Mouse (Mus musculus) kidney, postnatal 0 days (tissue): ENCODE measurements around the gene Gm9918. TPM values are rescaled to one million over a fixed set of nuclear protein-coding genes. Genes with fewer than 3 reads are reported as not detected.

ENCODE experiments used
- ATAC-seq: fragments of 200-750 bp; cut with Nextera tagmentation; replicated peaks from 2 replicates; pipeline ENCODE4 v1.8.0; 2017; ENCODE audit warnings: low read depth, moderate number of reproducible peaks, moderate TSS enrichment, moderate library complexity; ENCODE audit not compliant: low FRiP score
- DNase-seq: peaks from one replicate; pipeline ENCODE4 v3.0.0-alpha.2; 2016; ENCODE audit warnings: low spot score
- H3K27ac ChIP-seq: fragments of 300-500 bp; sonication (generic); 2 replicates; pipeline ENCODE4 v1.5.1; 2014; ENCODE audit warnings: mild to moderate bottlenecking
- H3K27me3 ChIP-seq: fragments of 300-500 bp; sonication (generic); 2 replicates; pipeline ENCODE4 v1.6.1; 2014; ENCODE audit warnings: low read length, mixed read lengths; ENCODE audit not compliant: insufficient read depth
- H3K36me3 ChIP-seq: fragments of 300-500 bp; sonication (generic); 2 replicates; pipeline ENCODE4 v1.6.1; 2014; ENCODE audit warnings: low read length, mixed read lengths; ENCODE audit not compliant: insufficient read depth
- H3K4me1 ChIP-seq: fragments of 300-500 bp; sonication (generic); replicated peaks from 2 replicates; pipeline ENCODE4 v1.6.1; 2014; ENCODE audit warnings: antibody characterized with exemption, low read length, mixed read lengths; ENCODE audit not compliant: insufficient read depth
- H3K4me2 ChIP-seq: fragments of 300-500 bp; sonication (generic); 2 replicates; pipeline ENCODE4 v1.6.1; 2014; ENCODE audit warnings: mild to moderate bottlenecking, low read length, moderate library complexity, mixed read lengths
- H3K4me3 ChIP-seq: fragments of 300-500 bp; sonication (generic); replicated peaks from 2 replicates; pipeline ENCODE4 v1.5.1; 2014; ENCODE audit warnings: low read depth, low read length
- H3K9ac ChIP-seq: fragments of 300-500 bp; sonication (generic); 2 replicates; pipeline ENCODE4 v1.6.1; 2014; ENCODE audit warnings: low read depth, low read length
- H3K9me3 ChIP-seq: fragments of 300-500 bp; sonication (generic); replicated peaks from 2 replicates; pipeline ENCODE4 v1.6.1; 2016; ENCODE audit warnings: low read length, inconsistent platforms, mixed read lengths
- CTCF ChIP-seq: IDR thresholded peaks from 2 replicates; pipeline ENCODE4 v1.5.1; 2016; ENCODE audit warnings: antibody characterized with exemption, low read depth, mild to moderate bottlenecking, moderate library complexity
- WGBS: fragments of 180-500 bp; shearing (Covaris S2); extraction: QIAGEN DNeasy Blood & Tissue Kit; methylation state at CpG from one replicate; pipeline ENCODE4 v1.1.7; 2014; 5-methylcytosine and 5-hydroxymethylcytosine counted together
- polyA plus RNA-seq: library from polyadenylated mRNA; unstranded; fragments of >200 nt; fragmentation: Nextera tagmentation; extraction: Ambion mirVana; gene quantifications from 2 replicates; pipeline ENCODE4 v1.2.1, GENCODE M21; 2015

Gm9918 gene
- polyA plus RNA-seq, 1 experiment from 2014 or later, result 0.38 TPM

- TF ChIP-seq CTCF, result peak; percentile 31; the same call in 1 of the 2 replicates
- 93% methylated on average over 5 of the region's 5 CpGs for WGBS
- H3K27ac ChIP-seq, result no peak overlapping the region
Observed at GRCm38 (mm10) chr15:102265548-102265947, 4.8 kb upstream of the Gm9918 start.

DNA sequence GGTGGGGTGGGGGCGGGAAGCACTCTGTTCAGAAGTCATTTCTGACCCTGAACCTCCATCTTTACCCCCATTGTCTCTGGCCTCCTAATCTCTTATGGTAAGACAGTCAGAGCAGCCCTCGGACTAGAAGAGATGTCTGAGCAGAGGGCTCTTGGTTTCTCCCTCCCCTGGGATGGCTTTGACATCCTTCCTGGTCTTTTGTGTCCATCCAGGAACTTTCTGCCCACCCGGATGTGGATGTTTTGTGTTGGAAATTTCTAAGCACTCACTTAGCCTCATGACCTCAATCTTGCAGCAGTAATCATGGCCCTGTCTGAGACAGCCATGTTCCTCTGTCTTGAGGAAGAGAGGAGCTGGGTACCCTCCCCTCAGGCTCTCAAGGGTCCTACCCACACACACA is 1.1 kb downstream of the Gm9918 start:
- Histone ChIP-seq H3K4me1 (peaks cover 13% of the 10 kb centered on the region), H3K9ac (no peak overlapping the region), H3K9me3 (no peaks in the 10 kb centered on the region), H3K4me3 (no peak overlapping the region), H3K36me3 (no peaks in the 10 kb centered on the region), H3K27ac (no peak overlapping the region), H3K4me2 (0 out of 2 replicates have a peak overlapping the region, but pooled peaks have one; percentile 49), H3K27me3 (no peaks in the 10 kb centered on the region)
- TF ChIP-seq CTCF, result no peak
- WGBS, result 43% methylated on average over 3 of the region's 3 CpGs
- ATAC-seq, result no peak
- DNase-seq, result no peak

More at GRCm38 (mm10) chr15:102265548-102265947, 4.8 kb upstream of the Gm9918 start:
- H3K9me3 ChIP-seq, result no peaks in the 10 kb centered on the region
- no peak for ATAC-seq
- H3K36me3 ChIP-seq, result no peaks in the 10 kb centered on the region
- H3K4me2 ChIP-seq, result no peak overlapping the region
- DNase-seq, result no peak
- no peaks in the 10 kb centered on the region for H3K27me3 ChIP-seq
- no peak overlapping the region for H3K4me3 ChIP-seq
- no peak overlapping the region for H3K9ac ChIP-seq
- H3K4me1 ChIP-seq, result peaks cover 8% of the 10 kb centered on the region

- no peaks in the 10 kb centered on the region for H3K9me3 ChIP-seq
- H3K4me1 ChIP-seq, result peaks cover 13% of the 10 kb centered on the region
- H3K4me2 ChIP-seq, result no peak overlapping the region
- no peaks in the 10 kb centered on the region for H3K27me3 ChIP-seq
- ATAC-seq, result no peak
- peak; percentile 47; the same call in 1 of the 2 replicates for TF ChIP-seq CTCF
- no peak for DNase-seq
- no peaks in the 10 kb centered on the region for H3K36me3 ChIP-seq
- H3K4me3 ChIP-seq, result no peak overlapping the region
- H3K9ac ChIP-seq, result no peak overlapping the region
- no peak overlapping the region for H3K27ac ChIP-seq
- 64% methylated on average over 6 of the region's 6 CpGs for WGBS
Observed at GRCm38 (mm10) chr15:102273982-102274716, 3.8 kb downstream of the Gm9918 start.

DNA sequence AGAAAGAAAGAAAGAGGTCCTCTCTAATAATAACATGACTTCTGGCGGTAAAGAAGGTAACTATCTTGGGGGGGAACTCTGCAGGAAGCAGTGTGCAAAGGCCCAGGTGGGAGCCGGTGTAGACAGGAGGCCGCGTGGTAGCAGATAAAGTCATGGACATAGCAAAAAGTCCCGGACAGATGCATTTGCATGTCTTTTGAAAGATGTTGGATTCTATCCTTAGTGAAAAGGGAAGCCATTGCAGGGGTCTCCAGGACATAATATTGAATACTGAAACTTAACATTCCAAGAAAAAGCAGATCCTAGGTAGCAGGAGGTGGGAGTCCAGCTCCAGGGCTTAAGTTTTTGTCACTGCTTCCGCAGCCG is 8.3 kb downstream of the Gm9918 start:
- Histone ChIP-seq H3K4me1 (peaks cover 13% of the 10 kb centered on the region; the same call in 1 of the 2 replicates), H3K27ac (peak overlapping the region; percentile 91), H3K27me3 (no peaks in the 10 kb centered on the region), H3K9me3 (no peaks in the 10 kb centered on the region), H3K36me3 (peaks cover 9% of the 10 kb centered on the region), H3K4me2 (peak overlapping the region; percentile 95), H3K4me3 (peak overlapping the region; percentile 94), H3K9ac (peak overlapping the region; percentile 86)
- WGBS, result 41% methylated on average over 7 of the region's 7 CpGs
- ATAC-seq, result no peak
- DNase-seq, result no peak
- TF ChIP-seq CTCF, result no peak

- Histone ChIP-seq H3K36me3 (peaks cover 9% of the 10 kb centered on the region), H3K27me3 (no peaks in the 10 kb centered on the region), H3K9ac (peak within 1 kb of the TSS; percentile 86), H3K9me3 (no peaks in the 10 kb centered on the region), H3K4me3 (peak within 1 kb of the TSS; percentile 94), H3K4me1 (peaks cover 13% of the 10 kb centered on the region; the same call in 1 of the 2 replicates), H3K27ac (peak within 1 kb of the TSS; percentile 91), H3K4me2 (peak within 1 kb of the TSS; percentile 95)
- ATAC-seq (peak; percentile 96), DNase-seq (peak; percentile 95)
- WGBS, result under 1% methylated on average over 64 of the region's 65 CpGs
- peak; percentile 56 for TF ChIP-seq CTCF
Observed at GRCm38 (mm10) chr15:102279092-102279782, 8.9 kb downstream of the Gm9918 start, which contains the start of gene Mfsd5. TSS of gene Mfsd5 (plus strand) at chr15:102279454.

DNA sequence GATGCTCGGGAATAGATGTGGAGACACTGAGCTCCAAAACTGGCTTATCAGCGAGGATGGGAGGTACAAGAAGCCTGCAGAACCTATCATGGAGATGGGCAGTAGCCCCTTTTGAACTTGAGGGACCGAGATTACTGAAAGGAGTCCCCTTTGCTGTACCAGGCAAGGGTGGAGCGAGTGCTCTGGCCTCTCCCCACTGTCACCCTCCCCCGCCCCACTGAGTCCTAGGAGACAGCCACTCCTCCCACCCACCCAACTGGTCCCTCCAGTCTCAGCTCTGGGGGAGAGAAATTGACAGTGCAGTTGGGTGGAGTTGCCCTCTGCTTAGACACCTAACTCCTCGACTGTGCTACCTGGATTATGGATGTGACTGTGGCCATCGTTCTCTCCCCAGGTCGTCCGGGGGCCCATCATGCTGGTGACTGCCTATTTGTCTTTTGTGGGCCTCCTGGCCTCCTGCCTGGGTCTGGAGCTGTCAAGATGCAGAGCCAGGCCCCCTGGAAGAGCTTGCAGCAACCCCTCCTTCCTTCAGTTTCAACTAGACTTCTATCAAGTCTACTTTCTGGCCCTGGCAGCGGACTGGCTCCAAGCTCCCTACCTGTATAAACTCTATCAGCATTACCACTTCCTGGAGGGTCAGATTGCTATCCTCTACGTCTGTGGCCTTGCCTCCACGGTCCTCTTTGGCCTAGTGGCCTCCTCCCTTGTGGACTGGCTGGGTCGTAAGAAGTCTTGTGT is 9.6 kb downstream of the Gm9918 start:
- Histone ChIP-seq H3K9ac (peak overlapping the region; percentile 86), H3K4me1 (peaks cover 13% of the 10 kb centered on the region; the same call in 1 of the 2 replicates), H3K9me3 (no peaks in the 10 kb centered on the region), H3K36me3 (peaks cover 9% of the 10 kb centered on the region), H3K4me2 (peak overlapping the region; percentile 95), H3K27me3 (no peaks in the 10 kb centered on the region), H3K27ac (peak overlapping the region; percentile 91), H3K4me3 (peak overlapping the region; percentile 94)
- no peak for TF ChIP-seq CTCF
- ATAC-seq, result peak; percentile 14
- WGBS, result 24% methylated on average over 13 of the region's 13 CpGs
- DNase-seq, result no peak
